Mouse (Mus musculus) ES-Bruce4 (cell line): ENCODE measurements around the gene Itgav.

Experiments
- CTCF ChIP-seq: IDR thresholded peaks from one replicate; pipeline ENCODE4 v1.8.1; 2011; ENCODE audit warnings: low read depth, low read length
- EP300 ChIP-seq: IDR thresholded peaks from 2 replicates; pipeline ENCODE4 v1.6.1; 2011; ENCODE audit warnings: low read depth, low read length; ENCODE audit not compliant: insufficient read depth
- POLR2A ChIP-seq: IDR thresholded peaks from one replicate; pipeline ENCODE4 v1.8.1; 2011; ENCODE audit warnings: low read length; ENCODE audit not compliant: insufficient read depth

DNA sequence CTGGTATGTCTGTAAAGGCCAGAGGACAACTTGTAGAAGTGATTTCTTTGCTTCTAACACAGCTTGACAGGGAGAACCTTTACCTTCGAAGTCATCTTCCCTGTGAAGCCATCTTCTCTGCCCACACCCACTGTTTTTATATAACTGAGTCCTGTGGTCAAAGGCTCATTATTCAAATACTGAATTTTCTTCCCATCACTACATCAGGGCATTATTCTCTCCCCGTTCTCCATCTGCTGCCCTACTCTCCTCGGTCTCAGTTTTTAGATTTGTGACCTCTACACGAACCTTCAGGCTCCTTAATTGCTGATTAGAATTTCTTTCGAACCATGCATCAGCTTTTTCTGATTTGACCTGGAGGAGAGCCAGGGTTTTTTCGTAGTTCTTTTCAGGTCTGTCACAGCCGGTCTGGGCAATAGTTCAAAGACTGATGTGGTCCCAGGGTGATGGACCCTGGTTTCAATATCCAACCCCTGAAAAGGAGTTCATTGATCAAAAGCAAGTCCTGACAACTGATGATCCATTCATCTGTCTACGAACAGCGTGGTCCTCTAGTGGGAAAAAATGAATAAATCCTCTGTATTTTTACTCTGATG lies 73.8 kb downstream of the Itgav start:
- TF ChIP-seq POLR2A (no peak), CTCF (no peak), EP300 (no peak)
